Mouse (Mus musculus) kidney, adult 18-20 months (tissue): ENCODE measurements around the gene Krtap1-3.

Source experiments
- DNase-seq: peaks from one replicate; pipeline ENCODE4 v3.0.0; 2021

The Krtap1-3 gene

GRCm38 (mm10) chr11:99557976-99558745 lies 33.0 kb downstream of the Krtap1-3 start:
- no peak for DNase-seq

- DNase-seq, result no peak
Observed at GRCm38 (mm10) chr11:99556753-99557152, 34.4 kb downstream of the Krtap1-3 start, which contains the start of gene Krtap3-2. TSS of gene Krtap3-2 (minus strand) at chr11:99556853.

GRCm38 (mm10) chr11:99556195-99556594 lies 34.9 kb downstream of the Krtap1-3 start:
- DNase-seq, result no peak

GRCm38 (mm10) chr11:99550765-99551164 lies 40.4 kb downstream of the Krtap1-3 start, which contains the start of gene Krtap3-3:
TSS of gene Krtap3-3 (minus strand) at chr11:99550865.
- no peak for DNase-seq

- no peak for DNase-seq
Observed at GRCm38 (mm10) chr11:99547892-99548291, 43.2 kb downstream of the Krtap1-3 start.
